Mouse (Mus musculus): ENCODE measurements around the gene Zfp609.
"Not testable (repeated sequence)": the region's sequence is repeated elsewhere in the genome, so short reads cannot be mapped to it uniquely, and the experiment has no call there.

The Zfp609 gene

GRCm38 (mm10) chr9:65676358-65677118 lies 150.8 kb downstream of the Zfp609 start:
- DNase-seq (ENCODE audit: low read depth, low spot score) = peak; percentile 82

GRCm38 (mm10) chr9:65675461-65676357 lies 151.7 kb downstream of the Zfp609 start:
- DNase-seq (ENCODE audit: low read depth, low spot score) = no peak

- no peak for DNase-seq (ENCODE audit: low read depth, low spot score)
Measured at GRCm38 (mm10) chr9:65672996-65673395, 154.4 kb downstream of the Zfp609 start.

- DNase-seq (ENCODE audit: low read depth, low spot score) = no peak
Measured at GRCm38 (mm10) chr9:65671431-65671931, 155.9 kb downstream of the Zfp609 start.

GRCm38 (mm10) chr9:65667701-65668100 lies 159.7 kb downstream of the Zfp609 start, which contains the start of gene Oaz2:
Gene Oaz2, plus strand, starts transcription at chr9:65668001.
- DNase-seq (ENCODE audit: low read depth, low spot score) = no peak

GRCm38 (mm10) chr9:65666042-65666441 lies 161.3 kb downstream of the Zfp609 start:
- DNase-seq (ENCODE audit: low read depth, low spot score) = no peak

GRCm38 (mm10) chr9:65664163-65664562 lies 163.2 kb downstream of the Zfp609 start:
- no peak for DNase-seq (ENCODE audit: low read depth, low spot score)

GRCm38 (mm10) chr9:65661493-65661892 lies 165.9 kb downstream of the Zfp609 start:
- no peak for DNase-seq (ENCODE audit: low read depth, low spot score)

- DNase-seq (ENCODE audit: low read depth, low spot score) = no peak
Measured at GRCm38 (mm10) chr9:65661029-65661428, 166.3 kb downstream of the Zfp609 start.

- no peak for DNase-seq (ENCODE audit: low read depth, low spot score)
Measured at GRCm38 (mm10) chr9:65657218-65657617, 170.1 kb downstream of the Zfp609 start.

GRCm38 (mm10) chr9:65655540-65655939 lies 171.8 kb downstream of the Zfp609 start:
- no peak for DNase-seq (ENCODE audit: low read depth, low spot score)

- no peak for DNase-seq (ENCODE audit: low read depth, low spot score)
Measured at GRCm38 (mm10) chr9:65654700-65655237, 172.6 kb downstream of the Zfp609 start.

- no peak for DNase-seq (ENCODE audit: low read depth, low spot score)
Measured at GRCm38 (mm10) chr9:65653741-65654140, 173.6 kb downstream of the Zfp609 start.

GRCm38 (mm10) chr9:65651957-65652356 lies 175.4 kb downstream of the Zfp609 start:
- DNase-seq (ENCODE audit: low read depth, low spot score) = not testable (repeated sequence)

- no peak for DNase-seq (ENCODE audit: low read depth, low spot score)
Measured at GRCm38 (mm10) chr9:65649997-65650396, 177.4 kb downstream of the Zfp609 start.

- DNase-seq (ENCODE audit: low read depth, low spot score) = no peak
Measured at GRCm38 (mm10) chr9:65648730-65649129, 178.6 kb downstream of the Zfp609 start.

GRCm38 (mm10) chr9:65646782-65647181 lies 180.6 kb downstream of the Zfp609 start:
- DNase-seq (ENCODE audit: low read depth, low spot score) = no peak

GRCm38 (mm10) chr9:65645984-65646383 lies 181.4 kb downstream of the Zfp609 start:
- DNase-seq (ENCODE audit: low read depth, low spot score) = no peak

GRCm38 (mm10) chr9:65644960-65645359 lies 182.4 kb downstream of the Zfp609 start:
- no peak for DNase-seq (ENCODE audit: low read depth, low spot score)

GRCm38 (mm10) chr9:65642546-65642945 lies 184.8 kb downstream of the Zfp609 start:
- no peak for DNase-seq (ENCODE audit: low read depth, low spot score)
